Mouse (Mus musculus): ENCODE data around the gene Piezo1. TPM values are rescaled to one million over a fixed set of nuclear protein-coding genes. Genes with fewer than 3 reads are reported as not detected.
A peak's percentile ranks its signal among the peaks of the same experiment; 100 is the strongest.

Gene Piezo1
- polyA plus RNA-seq, 1 experiment from 2014 or later = 27.8 TPM

DNA sequence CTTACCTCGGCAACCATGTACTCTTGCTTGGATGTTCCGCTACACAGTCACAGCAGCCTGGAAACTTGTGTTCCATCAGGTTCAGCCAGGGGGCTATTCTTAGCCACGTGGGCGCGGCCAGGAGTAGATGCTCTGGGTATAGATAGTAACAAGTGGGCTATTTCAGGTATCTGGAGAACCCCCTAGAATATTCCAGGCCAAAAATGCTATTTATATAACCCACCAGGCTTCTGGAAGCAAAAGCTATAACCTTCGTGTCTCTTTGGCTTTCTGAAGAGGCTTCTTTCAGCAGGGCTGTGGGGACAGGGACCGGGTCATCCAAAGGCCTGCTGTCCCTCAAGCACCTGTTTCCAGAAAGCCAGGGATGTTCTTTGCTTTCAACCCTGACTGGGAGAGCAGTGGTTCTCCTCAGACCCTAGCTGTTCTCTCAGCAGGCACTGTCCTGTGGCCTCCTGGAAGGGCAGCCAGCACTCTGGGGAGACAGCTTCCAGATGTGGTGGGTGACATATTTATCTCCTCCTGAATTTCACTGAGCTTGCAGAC, 99.9 kb downstream of the Piezo1 start:
- Histone ChIP-seq H3K27ac (ENCODE audit: poor library complexity, severe bottlenecking) (peak overlapping the region; percentile 98), H3K4me3 (no peak overlapping the region), H3K9ac (0 out of 2 replicates have a peak overlapping the region, but pooled peaks have one; percentile 37), H3K36me3 (no peaks in the 10 kb centered on the region), H3K4me2 (peak overlapping the region; percentile 46), H3K9me3 (replicated peaks) (no peaks in the 10 kb centered on the region), H3K4me1 (replicated peaks) (peaks cover 37% of the 10 kb centered on the region), H3K27me3 (replicated peaks) (peaks cover 4% of the 10 kb centered on the region; the same call in 1 of the 2 replicates)
- 32% methylated on average over 7 of the region's 7 CpGs for WGBS
- peak; percentile 71 for ATAC-seq (ENCODE audit: insufficient number of reproducible peaks, low FRiP score)

- no peak overlapping the region for H3K4me3 ChIP-seq
- no peaks in the 10 kb centered on the region for H3K27me3 ChIP-seq (replicated peaks)
- H3K9ac ChIP-seq = 0 out of 2 replicates have a peak overlapping the region, but pooled peaks have one; percentile 38
- no peaks in the 10 kb centered on the region for H3K9me3 ChIP-seq (replicated peaks)
- H3K4me2 ChIP-seq = peak overlapping the region; percentile 96
- WGBS = 57% methylated on average over 3 of the region's 3 CpGs
- peak overlapping the region; percentile 93 for H3K27ac ChIP-seq (ENCODE audit: poor library complexity, severe bottlenecking)
- peaks cover 31% of the 10 kb centered on the region for H3K4me1 ChIP-seq (replicated peaks)
- H3K36me3 ChIP-seq = no peaks in the 10 kb centered on the region
- ATAC-seq (ENCODE audit: insufficient number of reproducible peaks, low FRiP score) = no peak
These were observed 105.9 kb downstream of the Piezo1 start for GRCm38 (mm10) chr8:122445203-122445602.

GRCm38 (mm10) chr8:122444058-122444748, 106.9 kb downstream of the Piezo1 start:
- 11% methylated on average over 19 of the region's 19 CpGs for WGBS
- H3K9me3 ChIP-seq (replicated peaks) = no peaks in the 10 kb centered on the region
- ATAC-seq (ENCODE audit: insufficient number of reproducible peaks, low FRiP score) = peak; percentile 30

DNA sequence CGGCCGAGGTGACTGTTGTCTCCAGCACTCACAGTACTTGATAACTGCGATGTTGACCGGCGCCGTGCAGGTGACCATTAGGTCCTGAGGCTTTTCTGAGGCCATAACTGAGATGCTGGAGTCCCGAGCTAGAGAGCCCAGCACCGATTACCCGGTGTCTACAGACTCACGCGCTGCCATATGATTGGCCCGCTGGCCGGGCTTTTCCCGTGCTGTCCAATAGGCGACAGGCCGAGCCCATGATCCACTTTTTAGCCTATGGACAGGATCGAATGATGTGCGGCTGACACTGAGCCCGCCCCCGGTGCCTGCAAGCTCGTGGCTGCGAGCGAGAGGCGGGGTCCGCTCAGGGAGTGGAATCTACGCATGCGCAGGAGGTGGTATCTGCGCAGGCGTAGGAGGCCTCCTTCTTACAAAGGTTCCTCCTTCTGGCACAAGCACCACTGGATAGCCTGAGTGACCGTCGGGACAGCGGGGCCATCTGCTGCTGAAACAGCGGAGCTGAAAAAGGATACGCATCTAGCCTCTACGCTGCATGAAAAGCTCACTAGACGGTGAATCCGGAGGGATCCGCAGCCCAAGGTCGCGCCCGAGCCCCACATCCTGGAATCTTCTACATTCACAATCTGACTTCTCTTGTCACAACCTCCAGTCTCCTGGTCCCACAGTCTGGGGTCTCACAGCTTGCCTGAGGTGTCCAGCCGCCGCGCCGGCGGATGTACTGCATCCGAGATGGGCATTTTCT, 107.7 kb downstream of the Piezo1 start, which contains the start of gene Mvd:
Gene Mvd (minus strand): TSS at position 161 of the 745 bp plus-strand sequence.
- peak within 1 kb of the TSS; percentile 88 for H3K9ac ChIP-seq
- H3K4me3 ChIP-seq = peak within 1 kb of the TSS; percentile 72
- ATAC-seq (ENCODE audit: insufficient number of reproducible peaks, low FRiP score) = peak; percentile 97
- no peaks in the 10 kb centered on the region for H3K9me3 ChIP-seq (replicated peaks)
- WGBS = under 1% methylated on average over 47 of the region's 47 CpGs
- peak within 1 kb of the TSS; percentile 96 for H3K4me2 ChIP-seq
- H3K27me3 ChIP-seq (replicated peaks) = no peaks in the 10 kb centered on the region
- peak within 1 kb of the TSS; percentile 93 for H3K27ac ChIP-seq (ENCODE audit: poor library complexity, severe bottlenecking)
- peaks cover 29% of the 10 kb centered on the region for H3K4me1 ChIP-seq (replicated peaks)
- H3K36me3 ChIP-seq = peaks cover 16% of the 10 kb centered on the region

More at GRCm38 (mm10) chr8:122444058-122444748, 106.9 kb downstream of the Piezo1 start:
- Histone ChIP-seq H3K27ac (ENCODE audit: poor library complexity, severe bottlenecking) (peak overlapping the region; percentile 93), H3K36me3 (peaks cover 8% of the 10 kb centered on the region), H3K27me3 (replicated peaks) (no peaks in the 10 kb centered on the region), H3K4me1 (replicated peaks) (peaks cover 27% of the 10 kb centered on the region), H3K4me2 (peak overlapping the region; percentile 96), H3K9ac (peak overlapping the region; percentile 76), H3K4me3 (peak overlapping the region; percentile 72)

DNA sequence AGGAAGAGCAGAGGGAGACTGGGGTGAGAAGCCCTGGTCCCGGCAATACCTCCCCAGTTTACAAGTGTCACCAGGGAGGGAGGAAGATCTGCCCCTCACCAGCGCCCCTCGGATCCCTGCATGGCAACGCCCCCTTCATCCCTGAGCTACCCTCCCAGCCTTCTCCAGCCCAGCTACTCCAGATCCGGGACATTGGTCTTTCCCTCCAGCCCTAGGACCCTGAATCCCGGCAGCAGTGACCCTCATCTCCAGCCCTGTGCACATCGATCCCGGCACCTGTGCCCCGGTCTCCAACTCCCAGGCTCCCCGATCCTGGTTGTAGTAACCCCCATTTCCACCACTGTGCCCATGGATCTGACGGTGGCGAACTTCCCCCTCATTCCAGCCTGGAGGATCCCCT, 108.3 kb downstream of the Piezo1 start:
- Histone ChIP-seq H3K4me3 (peak overlapping the region; percentile 72), H3K4me1 (replicated peaks) (peaks cover 35% of the 10 kb centered on the region), H3K9me3 (replicated peaks) (no peaks in the 10 kb centered on the region), H3K36me3 (peaks cover 18% of the 10 kb centered on the region), H3K27ac (ENCODE audit: poor library complexity, severe bottlenecking) (peak overlapping the region; percentile 65), H3K4me2 (peak overlapping the region; percentile 96), H3K9ac (peak overlapping the region; percentile 88), H3K27me3 (replicated peaks) (no peaks in the 10 kb centered on the region)
- 1% methylated on average over 12 of the region's 12 CpGs for WGBS
- peak; percentile 0; the same call in 1 of the 2 replicates for ATAC-seq (ENCODE audit: insufficient number of reproducible peaks, low FRiP score)

GRCm38 (mm10) chr8:122442356-122442755, 108.8 kb downstream of the Piezo1 start:
- Histone ChIP-seq H3K27me3 (replicated peaks) (no peaks in the 10 kb centered on the region), H3K9ac (peak overlapping the region; percentile 88), H3K27ac (ENCODE audit: poor library complexity, severe bottlenecking) (peak overlapping the region; percentile 65; the same call in 1 of the 2 replicates), H3K4me1 (replicated peaks) (peaks cover 39% of the 10 kb centered on the region), H3K4me3 (peak overlapping the region; percentile 72), H3K4me2 (peak overlapping the region; percentile 96), H3K36me3 (peaks cover 22% of the 10 kb centered on the region), H3K9me3 (replicated peaks) (no peaks in the 10 kb centered on the region)
- WGBS = 31% methylated on average over 7 of the region's 7 CpGs
- ATAC-seq (ENCODE audit: insufficient number of reproducible peaks, low FRiP score) = no peak

DNA sequence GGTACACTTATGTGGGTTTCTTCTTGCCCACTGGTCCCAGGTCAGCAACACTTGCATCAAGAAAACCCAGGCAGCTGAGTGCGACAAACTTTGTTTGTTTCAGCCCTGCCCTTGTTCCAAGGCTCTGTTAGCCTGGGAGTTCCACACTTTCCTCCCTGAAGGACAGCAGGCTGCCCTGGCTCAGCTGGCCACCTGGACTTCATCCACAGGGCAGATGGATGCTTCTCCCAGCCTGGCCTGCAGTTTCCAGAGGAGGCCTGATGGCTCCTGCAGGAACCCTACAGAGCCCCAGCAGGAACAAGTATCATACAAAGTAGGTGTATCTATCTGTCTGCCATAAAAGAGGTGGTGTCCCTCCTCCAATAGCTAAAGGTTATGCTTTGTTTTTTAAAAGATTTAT, 109.8 kb downstream of the Piezo1 start:
- 94% methylated on average over 1 of the region's 1 CpGs for WGBS
- no peaks in the 10 kb centered on the region for H3K9me3 ChIP-seq (replicated peaks)
- no peak for ATAC-seq (ENCODE audit: insufficient number of reproducible peaks, low FRiP score)
- no peak overlapping the region for H3K9ac ChIP-seq
- no peaks in the 10 kb centered on the region for H3K27me3 ChIP-seq (replicated peaks)
- peaks cover 32% of the 10 kb centered on the region for H3K36me3 ChIP-seq
- H3K4me3 ChIP-seq = no peak overlapping the region
- H3K4me2 ChIP-seq = no peak overlapping the region
- H3K4me1 ChIP-seq (replicated peaks) = peaks cover 39% of the 10 kb centered on the region
- H3K27ac ChIP-seq (ENCODE audit: poor library complexity, severe bottlenecking) = no peak overlapping the region

DNA sequence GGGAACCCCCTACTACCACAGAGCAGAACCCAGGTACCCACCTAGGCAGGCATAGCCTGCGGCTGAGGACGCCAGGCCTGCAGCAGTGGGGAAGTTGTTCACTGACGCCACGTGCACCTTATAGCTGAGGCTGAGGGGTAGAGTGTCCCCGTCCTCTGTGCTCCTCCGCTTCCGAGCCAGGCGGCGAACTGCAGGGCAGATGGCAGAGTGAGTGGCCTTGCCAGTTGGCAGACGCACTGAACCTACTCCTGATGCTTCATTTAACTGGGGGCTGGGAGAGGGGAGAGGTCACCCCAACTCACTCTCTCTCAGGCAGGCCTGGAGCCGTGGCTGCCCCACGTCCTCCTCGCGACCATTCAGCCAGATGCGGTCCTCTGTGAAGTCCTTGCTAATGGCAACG, 111.8 kb downstream of the Piezo1 start:
- no peak for ATAC-seq (ENCODE audit: insufficient number of reproducible peaks, low FRiP score)
- Histone ChIP-seq H3K36me3 (peaks cover 49% of the 10 kb centered on the region), H3K9ac (no peak overlapping the region), H3K4me1 (replicated peaks) (peaks cover 19% of the 10 kb centered on the region), H3K9me3 (replicated peaks) (no peaks in the 10 kb centered on the region; the same call in 1 of the 2 replicates), H3K27me3 (replicated peaks) (no peaks in the 10 kb centered on the region), H3K4me2 (no peak overlapping the region), H3K27ac (ENCODE audit: poor library complexity, severe bottlenecking) (no peak overlapping the region), H3K4me3 (no peak overlapping the region)
- 90% methylated on average over 16 of the region's 16 CpGs for WGBS

DNA sequence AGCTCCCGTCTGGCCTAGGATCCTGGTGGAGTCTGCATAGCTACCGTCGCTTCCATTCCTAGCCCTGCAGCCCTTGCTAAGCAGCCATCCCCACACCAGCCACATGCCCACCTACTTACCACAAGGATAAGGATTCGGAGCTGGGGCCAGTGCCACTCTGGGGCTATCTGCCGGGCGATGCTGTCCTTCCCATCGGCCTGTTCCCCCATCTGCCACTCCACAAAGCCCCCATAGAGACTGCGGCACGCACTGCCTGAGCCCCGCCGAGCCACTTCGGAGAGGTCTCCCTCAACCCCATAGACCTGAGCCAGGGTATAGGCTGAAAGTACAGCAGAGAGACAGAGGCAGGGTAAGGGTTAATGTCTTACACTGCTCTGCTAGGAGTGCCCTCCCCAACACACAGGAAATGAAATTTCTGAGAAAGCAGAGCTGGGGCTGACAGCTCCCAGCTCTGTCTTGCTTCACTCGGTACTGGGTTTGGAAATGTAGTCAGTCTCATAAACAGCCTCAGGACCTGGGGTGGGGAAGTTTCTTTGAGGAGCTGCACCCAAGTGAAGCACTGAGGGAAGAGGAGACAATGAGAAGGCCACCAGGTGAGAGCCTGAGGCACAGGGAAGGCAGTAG, 113.3 kb downstream of the Piezo1 start:
- H3K36me3 ChIP-seq = peaks cover 54% of the 10 kb centered on the region
- peak overlapping the region; percentile 29; the same call in 1 of the 2 replicates for H3K4me2 ChIP-seq
- peak overlapping the region; percentile 56; the same call in 1 of the 2 replicates for H3K27ac ChIP-seq (ENCODE audit: poor library complexity, severe bottlenecking)
- H3K9me3 ChIP-seq (replicated peaks) = no peaks in the 10 kb centered on the region; the same call in 1 of the 2 replicates
- 84% methylated on average over 13 of the region's 13 CpGs for WGBS
- H3K4me1 ChIP-seq (replicated peaks) = peaks cover 23% of the 10 kb centered on the region
- no peaks in the 10 kb centered on the region for H3K27me3 ChIP-seq (replicated peaks)
- ATAC-seq (ENCODE audit: insufficient number of reproducible peaks, low FRiP score) = no peak
- H3K9ac ChIP-seq = 0 out of 2 replicates have a peak overlapping the region, but pooled peaks have one; percentile 30
- H3K4me3 ChIP-seq = no peak overlapping the region

- Histone ChIP-seq H3K9ac (no peak overlapping the region), H3K4me2 (no peak overlapping the region), H3K27me3 (replicated peaks) (no peaks in the 10 kb centered on the region), H3K36me3 (peaks cover 54% of the 10 kb centered on the region), H3K4me1 (replicated peaks) (peaks cover 26% of the 10 kb centered on the region), H3K27ac (ENCODE audit: poor library complexity, severe bottlenecking) (no peak overlapping the region), H3K4me3 (no peak overlapping the region), H3K9me3 (replicated peaks) (no peaks in the 10 kb centered on the region; the same call in 1 of the 2 replicates)
- ATAC-seq (ENCODE audit: insufficient number of reproducible peaks, low FRiP score) = no peak
- WGBS = 76% methylated on average over 20 of the region's 20 CpGs
These were observed 114.5 kb downstream of the Piezo1 start for GRCm38 (mm10) chr8:122436586-122437125.
